In the genomic region with DNA sequence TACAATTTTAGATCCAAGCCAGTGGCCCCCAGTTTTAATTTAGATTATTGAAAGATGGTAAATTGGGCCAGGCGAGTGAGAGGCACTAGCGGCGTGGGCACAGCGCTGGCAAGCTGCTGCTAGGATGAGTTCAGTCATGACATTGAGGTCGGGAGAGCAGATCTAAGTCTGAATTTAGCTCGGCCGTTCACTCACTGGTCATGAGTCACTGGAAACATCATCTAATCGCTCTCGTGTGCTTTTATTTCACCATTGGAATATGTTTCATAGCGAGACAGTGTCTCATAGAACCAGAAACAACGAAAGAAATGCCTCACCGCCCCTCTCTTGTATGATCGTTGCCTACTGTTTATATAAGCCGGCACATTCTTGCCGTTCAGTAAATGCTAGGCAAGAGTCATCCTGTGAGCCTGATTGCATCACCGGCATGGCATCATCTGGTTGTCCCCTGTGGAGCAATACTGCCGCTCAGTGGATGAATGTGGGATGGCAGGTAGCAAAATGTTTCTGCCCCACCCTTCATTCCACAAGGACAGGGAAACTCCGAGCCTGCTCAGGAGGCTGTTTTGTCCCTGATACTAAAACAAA, we compare ENCODE assay signal across 1 mouse cellular context.
A peak's percentile ranks its signal among the peaks of the same experiment; 100 is the strongest.
TF ChIP-seq lines count a peak whose summit lies in the region.

No protein-coding gene starts in this region.

TF ChIP-seq in CH12.LX, 34 proteins besides CTCF, POLR2A, EP300 and RAD21 (continued from another document):
- TF ChIP-seq SMC3 (IDR thresholded peaks at IDR 0.05; ENCODE audit: low read depth, low read length), result peak; percentile 99
- TF ChIP-seq E2F4 (IDR thresholded peaks at IDR 0.05; ENCODE audit: insufficient replicate concordance, low read depth, low read length), result no peak
- TF ChIP-seq GABPA (IDR thresholded peaks at IDR 0.05; ENCODE audit: insufficient replicate concordance, low read depth, low read length), result no peak
- peak; percentile 72; the same call in 1 of the 2 replicates for TF ChIP-seq SIN3A (IDR thresholded peaks at IDR 0.05; ENCODE audit: low read length)
- TF ChIP-seq ETS1 (conservative IDR thresholded peaks at IDR 0.05; ENCODE audit: low read depth, low read length), result peak; percentile 53
- TF ChIP-seq MAFK (IDR thresholded peaks at IDR 0.05; ENCODE audit: insufficient replicate concordance, low read length), result no peak
- peak; percentile 82 for TF ChIP-seq IRF4 (IDR thresholded peaks at IDR 0.05; ENCODE audit: low read depth, low read length)
- no peak for TF ChIP-seq ZKSCAN1 (IDR thresholded peaks at IDR 0.05; ENCODE audit: borderline replicate concordance, low read depth, low read length)
- TF ChIP-seq ZMIZ1 (IDR thresholded peaks at IDR 0.05; ENCODE audit: low read depth, low read length), result no peak
- peak; percentile 92; the same call in 1 of the 2 replicates for TF ChIP-seq MYC (IDR thresholded peaks at IDR 0.05; ENCODE audit: low read depth, low read length)
- no peak for TF ChIP-seq CHD1 (IDR thresholded peaks at IDR 0.05; ENCODE audit: low read depth, low read length)
- no peak for TF ChIP-seq KAT2A (IDR thresholded peaks at IDR 0.05; ENCODE audit: insufficient replicate concordance, low read length)
- TF ChIP-seq BHLHE40 (IDR thresholded peaks at IDR 0.05; ENCODE audit: low read depth, low read length), result peak; percentile 67
- TF ChIP-seq ZNF384 (IDR thresholded peaks at IDR 0.05; ENCODE audit: low read depth, low read length), result peak; percentile 43
- no peak for TF ChIP-seq USF1 (IDR thresholded peaks at IDR 0.05; ENCODE audit: low read depth, low read length)
